Mouse (Mus musculus) kidney, postnatal 4 days (tissue): Measurements from ENCODE around the gene Wbp4.
"Not testable (repeated sequence)": the region's sequence is repeated elsewhere in the genome, so short reads cannot be mapped to it uniquely, and the experiment has no call there.

ENCODE experiments used
- DNase-seq, 2 experiments: peaks; one replicate each; pipeline ENCODE4 v3.0.0; 2021; ENCODE audit warnings: mixed read lengths in 2 of 2

Wbp4 gene

DNA sequence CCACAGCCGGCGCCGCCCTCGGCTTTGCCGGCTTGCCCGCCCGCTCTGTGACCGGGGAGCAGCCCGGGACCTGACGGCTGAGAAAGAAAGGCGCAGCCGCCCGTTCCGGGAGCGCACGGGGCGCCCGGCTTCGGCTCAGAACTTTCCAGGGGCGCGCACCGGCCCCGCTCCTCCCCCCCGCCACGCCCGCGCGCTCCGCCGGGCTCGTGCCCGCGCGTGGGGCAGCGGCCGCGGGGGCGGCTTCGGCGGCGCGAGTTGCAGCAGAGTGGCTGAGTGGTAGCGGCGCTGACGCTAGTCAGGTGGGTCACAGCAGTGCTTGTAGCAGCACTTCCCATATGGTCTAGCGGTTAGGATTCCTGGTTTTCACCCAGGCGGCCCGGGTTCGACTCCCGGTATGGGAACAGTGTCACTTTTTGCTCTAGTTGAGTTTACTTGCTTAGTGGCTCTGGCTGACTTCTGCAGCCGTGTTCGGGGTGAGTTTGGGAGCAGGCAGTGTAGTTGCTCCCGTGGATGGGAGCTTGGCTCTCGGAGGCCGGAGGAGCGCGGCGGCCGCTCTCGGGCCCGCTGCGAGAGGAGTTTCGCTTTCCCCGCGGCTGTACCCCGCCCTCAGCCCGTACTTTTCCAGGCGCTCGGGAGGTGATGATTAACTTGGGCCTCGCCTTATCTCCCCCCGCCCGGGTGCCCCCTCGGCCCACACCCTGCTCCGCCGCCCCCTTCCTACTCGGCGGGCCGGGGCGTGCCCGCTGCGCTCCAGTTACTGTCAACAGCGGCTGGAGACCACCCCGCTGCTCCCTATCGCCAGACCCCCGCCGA lies at the start of gene Wbp4:
Gene Wbp4 (minus strand): TSS at position 182 of the 813 bp plus-strand sequence.
- peak; percentile 94 to 95 for DNase-seq

DNA sequence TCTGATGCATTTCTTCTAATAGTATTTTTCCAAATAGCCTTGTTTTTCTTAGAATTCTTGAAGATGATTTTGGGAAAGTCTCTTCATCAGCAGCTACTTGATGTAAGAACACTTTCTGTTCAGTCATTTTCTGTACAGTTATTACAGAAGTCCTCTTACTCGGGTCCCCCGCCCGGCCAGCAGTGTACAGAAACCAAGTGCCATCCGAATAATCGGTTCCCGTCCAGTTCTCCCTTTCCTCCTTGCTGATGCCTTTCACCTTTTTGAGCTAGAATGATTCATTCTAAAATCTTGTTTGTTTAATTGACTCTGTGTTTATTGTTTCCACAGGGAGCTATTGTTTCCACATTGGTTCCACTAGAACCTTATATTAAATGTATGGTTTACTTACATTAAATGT lies 49.4 kb upstream of the Wbp4 start:
- DNase-seq: no peak

- DNase-seq: no peak
Measured at GRCm38 (mm10) chr14:79529581-79530554, 48.5 kb upstream of the Wbp4 start.

GRCm38 (mm10) chr14:79527704-79528103 lies 46.4 kb upstream of the Wbp4 start:
- peak in 1 of 2 experiments; percentile 56 for DNase-seq

DNA sequence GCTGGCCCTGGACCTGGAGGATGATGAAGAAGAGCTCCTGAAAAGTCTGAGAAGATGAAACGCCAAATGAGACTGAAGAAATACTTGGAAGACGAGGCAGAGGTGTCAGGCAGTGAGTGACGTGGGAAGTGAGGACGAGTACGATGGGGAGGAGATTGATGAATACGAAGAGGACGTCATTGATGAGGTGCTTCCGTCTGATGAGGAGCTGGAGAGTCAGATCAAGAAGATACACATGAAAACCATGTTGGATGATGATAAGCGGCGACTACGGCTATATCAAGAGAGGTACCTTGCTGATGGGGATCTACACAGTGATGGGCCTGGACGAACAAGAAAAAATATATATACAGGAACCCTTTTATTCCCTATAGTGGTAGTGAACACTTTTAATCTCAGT lies 44.8 kb upstream of the Wbp4 start:
- DNase-seq: not testable (repeated sequence)

GRCm38 (mm10) chr14:79522387-79522786 lies 41.1 kb upstream of the Wbp4 start:
- DNase-seq: no peak

- no peak for DNase-seq
Measured at GRCm38 (mm10) chr14:79521471-79522117, 40.3 kb upstream of the Wbp4 start.

- no peak for DNase-seq
Measured at GRCm38 (mm10) chr14:79521056-79521455, 39.7 kb upstream of the Wbp4 start.

GRCm38 (mm10) chr14:79520612-79521011 lies 39.3 kb upstream of the Wbp4 start:
- no peak for DNase-seq

DNA sequence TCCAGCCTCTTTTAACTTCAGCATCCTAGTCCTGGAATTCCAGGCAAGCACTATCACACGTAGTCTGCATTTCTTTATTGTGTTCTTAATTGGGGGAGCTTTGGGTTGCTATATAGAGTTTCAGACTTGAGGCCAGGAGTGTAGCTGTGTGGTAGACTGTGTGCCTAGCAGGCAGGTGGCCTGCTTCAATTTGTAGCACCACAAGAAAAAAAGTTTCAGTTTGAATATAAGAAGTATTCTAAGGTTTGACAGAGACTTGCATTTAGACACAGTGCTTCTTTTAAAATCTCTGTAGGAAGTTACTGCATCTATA lies 38.3 kb upstream of the Wbp4 start:
- no peak for DNase-seq

GRCm38 (mm10) chr14:79518761-79519662 lies 37.7 kb upstream of the Wbp4 start:
- no peak for DNase-seq

DNA sequence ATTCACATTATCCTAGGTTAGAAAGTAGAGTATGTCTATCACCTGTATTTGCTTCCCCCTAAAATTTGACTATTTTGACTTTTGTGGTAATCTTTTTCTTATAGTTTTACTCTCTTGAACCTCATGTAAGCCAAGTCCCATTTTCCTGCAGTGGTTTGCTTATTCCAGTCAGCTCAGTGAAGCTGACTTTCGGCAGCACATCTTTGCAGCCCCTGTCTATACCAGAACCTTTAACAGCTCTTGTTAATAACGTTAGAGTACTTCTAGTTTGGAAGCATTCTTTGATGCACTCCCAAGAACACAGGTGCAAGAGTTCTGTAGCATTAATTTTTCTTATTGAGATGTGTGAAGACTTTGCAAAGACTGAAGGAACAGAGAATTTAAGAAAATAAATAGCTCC lies 36.8 kb upstream of the Wbp4 start:
- no peak for DNase-seq

- no peak for DNase-seq
Measured at GRCm38 (mm10) chr14:79517185-79517740, 35.9 kb upstream of the Wbp4 start.

- DNase-seq: no peak
Measured at GRCm38 (mm10) chr14:79516751-79517150, 35.4 kb upstream of the Wbp4 start.

- no peak for DNase-seq
Measured at GRCm38 (mm10) chr14:79516243-79516610, 34.9 kb upstream of the Wbp4 start.

GRCm38 (mm10) chr14:79515511-79516242 lies 34.4 kb upstream of the Wbp4 start:
- DNase-seq: peak; percentile 19 to 55

GRCm38 (mm10) chr14:79515100-79515499 lies 33.8 kb upstream of the Wbp4 start:
- DNase-seq: no peak

- DNase-seq: no peak
Measured at GRCm38 (mm10) chr14:79513951-79514350, 32.6 kb upstream of the Wbp4 start.

- DNase-seq: no peak
Measured at GRCm38 (mm10) chr14:79511521-79511920, 30.2 kb upstream of the Wbp4 start.

GRCm38 (mm10) chr14:79508662-79509305 lies 27.5 kb upstream of the Wbp4 start:
- no peak for DNase-seq

DNA sequence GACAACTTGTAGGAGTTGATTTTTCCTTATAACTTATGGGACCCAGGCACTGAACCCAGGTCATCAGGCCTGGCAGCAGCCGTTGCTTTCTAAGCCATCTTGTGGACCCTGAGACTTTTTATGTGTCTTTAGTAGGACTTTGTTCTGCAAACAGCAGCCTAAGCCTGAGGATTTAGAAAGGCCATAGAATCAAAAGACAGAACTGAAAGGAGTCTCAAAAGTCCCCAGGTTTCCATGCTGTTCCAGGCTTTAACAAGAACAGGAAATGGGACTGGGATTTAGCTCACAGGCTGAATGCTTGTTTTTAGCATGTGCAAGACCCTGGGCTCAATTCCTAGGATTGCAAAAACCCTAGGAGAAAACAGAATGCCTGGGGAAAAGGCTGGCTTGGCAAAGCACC lies 26.5 kb upstream of the Wbp4 start:
- DNase-seq: no peak
